Mouse (Mus musculus): ENCODE measurements around the gene Iqsec3.

The Iqsec3 gene

GRCm38 (mm10) chr6:121363956-121364355, 109.5 kb downstream of the Iqsec3 start:
- DNase-seq: no peak

DNA sequence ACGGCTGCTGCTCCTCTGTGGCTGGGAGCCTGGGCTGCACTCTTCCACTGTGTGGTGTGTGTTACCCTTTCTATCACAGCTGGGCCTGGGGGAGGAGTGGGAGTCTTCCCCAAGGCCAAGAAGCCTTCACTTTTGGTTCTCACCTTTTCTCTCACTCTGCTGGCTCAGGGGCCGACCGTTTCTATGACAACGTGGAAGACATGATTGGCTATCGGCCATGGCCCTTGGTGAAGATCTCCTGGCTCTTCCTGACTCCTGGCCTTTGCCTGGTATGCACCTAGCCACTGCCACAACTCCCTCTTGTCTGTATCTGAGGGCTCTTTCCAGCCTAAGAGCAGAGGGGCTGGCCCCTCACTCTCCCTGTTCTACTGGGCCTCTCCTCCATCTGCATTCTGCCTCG, 110.4 kb downstream of the Iqsec3 start:
- DNase-seq: no peak

- no peak for DNase-seq
Observed at GRCm38 (mm10) chr6:121357232-121357631, 116.2 kb downstream of the Iqsec3 start.

DNA sequence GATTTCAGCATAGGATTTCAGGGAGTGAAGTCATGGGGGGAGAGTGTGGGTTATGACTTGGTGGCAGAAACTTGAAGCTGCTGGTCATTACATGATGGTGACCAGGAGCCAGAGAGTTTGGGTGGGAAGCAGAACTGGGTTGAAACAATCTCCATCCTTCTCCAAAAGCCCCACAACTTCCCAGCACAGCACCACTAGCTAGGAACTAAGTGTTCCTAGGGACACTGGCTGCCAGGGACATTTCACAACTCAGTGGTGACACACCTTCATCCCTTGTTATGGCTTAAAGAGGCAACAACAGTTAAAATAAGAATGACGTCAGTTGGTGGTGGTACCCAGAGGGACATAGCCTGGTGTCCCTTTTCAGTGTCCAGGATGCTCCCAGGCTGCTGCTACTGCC, 117.4 kb downstream of the Iqsec3 start:
- DNase-seq: no peak

DNA sequence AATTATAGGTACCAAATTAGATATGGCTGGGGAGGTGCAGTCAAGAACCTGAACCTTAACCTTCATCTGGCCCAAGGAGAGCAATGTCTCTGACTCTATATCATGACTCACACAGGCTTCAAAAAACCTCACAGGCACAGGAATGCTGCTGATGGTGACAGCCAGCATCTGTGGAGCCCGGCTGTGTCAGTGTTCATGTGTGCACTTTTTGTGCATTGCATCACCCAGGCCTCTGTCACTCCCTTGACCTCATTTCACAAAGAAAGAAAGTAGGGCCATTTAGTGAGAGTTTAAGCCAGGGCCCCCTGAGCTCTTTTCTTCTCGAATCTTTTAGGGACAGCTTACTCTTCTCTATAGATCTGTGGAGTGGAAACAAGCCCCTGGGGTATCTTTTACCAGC, 121.2 kb downstream of the Iqsec3 start:
- DNase-seq: no peak

DNA sequence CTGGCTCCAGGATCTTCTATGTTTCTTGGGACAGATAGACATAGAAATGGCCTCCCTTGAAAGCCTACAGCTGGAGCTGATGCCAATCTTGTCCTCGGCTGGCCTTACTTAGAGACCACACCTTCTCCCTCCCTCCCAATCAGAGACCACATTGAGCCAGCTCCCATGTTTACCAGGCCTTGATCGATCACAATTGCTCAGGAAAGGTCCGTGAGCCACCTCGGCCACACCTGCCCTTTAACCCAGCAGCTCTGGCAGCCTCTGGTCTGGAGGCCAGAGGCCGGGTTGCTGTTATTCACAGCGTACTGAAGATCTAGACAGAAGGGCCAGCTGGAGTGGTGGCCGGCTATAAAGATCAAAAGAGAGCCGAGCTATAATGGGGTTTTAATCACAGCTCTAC, 127.0 kb downstream of the Iqsec3 start:
- no peak for DNase-seq

GRCm38 (mm10) chr6:121344329-121344728, 129.1 kb downstream of the Iqsec3 start:
- no peak for DNase-seq

GRCm38 (mm10) chr6:121343771-121344123, 129.7 kb downstream of the Iqsec3 start:
- DNase-seq: no peak

DNA sequence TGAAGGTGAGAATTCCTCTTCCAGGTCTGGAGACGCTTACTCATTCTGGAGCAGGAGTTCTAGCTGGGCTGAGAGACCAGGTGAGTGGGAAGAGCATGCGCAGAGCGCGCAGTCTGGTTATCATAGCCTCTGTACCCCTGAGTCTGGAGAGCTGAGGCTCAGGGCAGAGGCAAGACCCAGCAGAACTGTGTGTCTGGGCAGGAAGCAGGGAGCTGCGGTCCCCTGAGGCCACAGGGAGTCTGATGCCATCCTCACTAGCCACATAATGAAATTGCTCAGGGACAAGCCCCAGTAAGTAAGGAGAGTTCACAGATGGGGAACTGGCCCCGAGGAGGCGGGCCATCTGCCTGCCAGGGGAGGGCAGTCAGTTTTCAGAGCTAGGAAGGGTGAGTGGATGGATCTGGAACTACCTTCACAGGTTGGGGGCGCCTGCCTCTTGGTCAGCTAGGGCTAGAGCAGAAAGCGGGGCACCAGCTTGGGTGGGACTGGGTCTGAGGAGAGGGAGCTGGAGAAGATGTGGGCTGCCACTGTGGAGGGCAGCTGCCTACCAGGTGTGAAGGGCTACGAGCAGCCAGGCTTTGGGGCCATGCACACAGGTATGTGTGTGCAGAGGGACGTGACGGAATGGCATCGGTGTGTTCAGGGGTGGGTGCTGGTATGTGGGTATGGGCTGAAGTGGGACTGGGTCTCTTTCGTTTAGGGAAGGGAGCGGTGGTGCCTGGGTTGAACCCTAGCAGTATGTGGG, 130.3 kb downstream of the Iqsec3 start, which contains the start of gene Slc6a12:
Gene Slc6a12, plus strand, starts transcription at position 51 of the 745 bp plus-strand sequence.
- DNase-seq: no peak

DNA sequence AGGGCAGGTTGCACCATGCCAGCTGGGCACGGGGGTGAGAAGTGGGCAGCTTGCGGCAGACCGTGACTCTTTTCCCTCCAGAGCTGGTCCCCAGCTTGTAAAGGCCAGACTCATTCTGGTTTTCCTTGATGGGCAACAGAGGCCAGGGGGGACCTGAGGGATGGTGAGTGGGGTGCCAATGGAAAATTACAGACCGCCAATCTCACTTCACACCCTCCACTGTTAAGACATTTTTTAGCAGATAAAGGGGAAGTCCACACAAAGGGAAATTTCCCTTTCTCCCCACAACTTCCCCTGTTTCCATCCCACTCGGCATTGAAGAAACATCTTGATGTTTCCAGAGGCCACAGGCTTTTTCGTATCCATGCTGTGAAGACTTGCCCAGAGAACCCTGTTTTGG, 131.8 kb downstream of the Iqsec3 start:
- DNase-seq: no peak

- no peak for DNase-seq
Observed at GRCm38 (mm10) chr6:121338519-121338896, 135.0 kb downstream of the Iqsec3 start.

- peak; percentile 58 for DNase-seq
Observed at GRCm38 (mm10) chr6:121337770-121338518, 135.5 kb downstream of the Iqsec3 start.

DNA sequence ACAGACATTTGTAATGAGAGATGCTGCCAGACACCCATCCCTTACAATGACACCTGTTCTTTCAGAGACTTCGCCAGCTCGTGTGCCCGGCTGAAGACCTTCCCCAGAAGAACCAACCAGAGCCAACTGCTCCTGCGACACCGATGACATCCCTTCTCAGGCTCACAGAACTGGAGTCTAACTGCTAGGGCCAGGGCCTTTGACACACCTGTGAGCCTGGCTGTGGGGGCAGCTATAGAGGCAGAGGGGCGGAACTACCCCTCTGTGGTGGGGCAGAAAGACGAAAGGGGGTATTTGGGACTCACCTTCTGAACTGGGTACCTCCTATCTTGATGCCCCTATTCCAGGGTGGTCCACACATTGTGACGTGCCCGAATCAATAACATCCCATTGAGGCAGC, 136.2 kb downstream of the Iqsec3 start:
- DNase-seq: no peak

- no peak for DNase-seq
Observed at GRCm38 (mm10) chr6:121336558-121336957, 136.9 kb downstream of the Iqsec3 start.

DNA sequence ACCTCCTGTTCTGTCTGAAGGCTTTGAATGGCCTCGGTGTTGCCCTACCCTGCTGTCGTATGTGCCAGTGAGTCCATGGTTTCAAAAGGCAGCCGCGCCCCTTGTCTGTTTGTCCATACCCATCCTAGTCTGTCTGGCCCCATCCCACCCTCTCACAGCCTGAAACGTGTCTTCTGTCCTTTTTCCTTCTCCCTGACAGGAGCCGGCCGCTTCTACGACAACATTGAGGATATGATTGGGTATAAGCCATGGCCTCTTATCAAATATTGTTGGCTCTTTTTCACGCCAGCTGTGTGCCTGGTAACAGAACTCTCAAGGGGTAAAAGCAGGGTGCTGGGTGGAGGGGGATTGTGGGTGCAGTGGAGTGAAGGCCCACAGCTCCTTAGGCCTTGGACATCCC, 137.6 kb downstream of the Iqsec3 start:
- no peak for DNase-seq

DNA sequence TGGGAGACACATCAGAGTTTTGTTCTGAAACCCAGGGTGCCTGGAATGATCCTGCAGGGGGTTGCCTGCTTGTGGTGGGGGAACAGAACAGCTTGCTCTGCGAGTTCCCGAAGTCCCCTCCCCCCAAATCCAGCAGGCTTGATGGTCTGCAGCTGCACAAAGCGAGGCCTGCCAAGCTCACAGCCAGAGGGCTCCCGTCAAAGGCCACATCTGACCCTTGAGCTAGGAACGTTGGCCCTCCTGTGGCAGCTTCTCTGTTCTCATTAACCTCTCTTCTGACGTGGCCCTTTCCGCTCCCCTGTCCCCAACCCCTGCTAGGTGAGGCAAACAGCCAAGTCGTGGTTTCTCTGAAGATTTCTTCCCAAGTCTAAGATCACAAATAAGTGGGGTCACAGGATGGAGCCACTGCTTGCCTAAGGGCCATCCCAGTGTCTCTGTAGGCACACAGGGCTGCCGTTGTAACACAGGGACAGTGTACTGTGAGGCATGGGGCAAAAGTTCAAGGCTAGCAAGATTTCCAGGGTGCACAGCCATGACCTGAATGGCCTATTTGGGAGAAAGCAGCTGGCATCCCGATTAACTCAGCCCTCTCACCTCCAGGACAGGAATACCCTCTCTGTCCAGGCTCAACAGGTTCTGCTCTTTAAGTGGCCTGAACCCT, 143.5 kb downstream of the Iqsec3 start:
- DNase-seq: no peak

GRCm38 (mm10) chr6:121328417-121328884, 145.0 kb downstream of the Iqsec3 start:
- peak; percentile 29 for DNase-seq

GRCm38 (mm10) chr6:121326486-121327069, 146.9 kb downstream of the Iqsec3 start:
- DNase-seq: no peak

DNA sequence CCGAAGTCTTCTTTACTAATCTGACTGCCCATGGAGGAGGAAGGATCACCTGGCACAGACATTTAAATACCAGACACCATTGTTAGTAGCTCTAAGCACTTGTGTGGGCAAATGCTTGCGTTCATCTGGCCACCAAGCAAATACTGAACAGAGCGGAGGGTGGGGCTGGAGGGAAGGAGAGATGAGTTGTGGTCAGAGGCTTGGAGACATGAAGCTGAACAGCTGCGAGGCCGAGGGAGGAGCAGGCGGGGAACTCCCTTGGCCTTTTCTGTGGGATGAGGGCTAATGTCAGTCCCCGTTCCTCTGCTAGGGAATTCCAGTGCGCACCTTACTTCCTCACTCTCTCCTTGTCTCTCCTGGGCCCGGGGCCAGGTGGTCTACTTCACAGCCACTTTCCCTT, 147.7 kb downstream of the Iqsec3 start:
- no peak for DNase-seq

- no peak for DNase-seq
Observed at GRCm38 (mm10) chr6:121325298-121325697, 148.2 kb downstream of the Iqsec3 start.
